Mouse (Mus musculus) myocyte (in vitro differentiated cells): Measurements from ENCODE around the gene Rnaset2b. TPM values are rescaled to one million over a fixed set of nuclear protein-coding genes. Genes with fewer than 3 reads are reported as not detected.
"Not testable (repeated sequence)": the region's sequence is repeated elsewhere in the genome, so short reads cannot be mapped to it uniquely, and the experiment has no call there.

Source experiments
- H3K27me3 ChIP-seq: one replicate; pipeline ENCODE4 v1.6.1; 2011; ENCODE audit not compliant: control insufficient read depth, insufficient read depth, insufficient read length
- H3K36me3 ChIP-seq: one replicate; pipeline ENCODE4 v1.6.1; 2011; ENCODE audit not compliant: control insufficient read depth, insufficient read depth
- H3K4me2 ChIP-seq: one replicate; pipeline ENCODE4 v1.6.1; 2011; ENCODE audit warnings: low read depth, control low read depth
- H3K4me3 ChIP-seq: one replicate; pipeline ENCODE4 v1.5.1; 2011; ENCODE audit warnings: mild to moderate bottlenecking, control low read depth, moderate library complexity
- H3K79me2 ChIP-seq: one replicate; pipeline ENCODE4 v1.6.1; 2011; ENCODE audit not compliant: control insufficient read depth, insufficient read depth
- H3ac ChIP-seq: one replicate; pipeline ENCODE4 v1.6.1; 2011; ENCODE audit not compliant: control insufficient read depth, insufficient read length
- polyA plus RNA-seq: library from polyadenylated mRNA; unstranded; fragments of >200 nt; fragmentation: generic; extraction: Trizol; gene quantifications from one replicate; pipeline ENCODE4 v1.2.1, GENCODE M21; 2012; ENCODE audit warnings: missing spikeins

Rnaset2b gene
- polyA plus RNA-seq, 1 experiment, result 194 TPM

GRCm38 (mm10) chr17:6962339-6962738 lies 8.1 kb upstream of the Rnaset2b start:
- H3ac ChIP-seq, H3K27me3 ChIP-seq, H3K79me2 ChIP-seq, H3K4me2 ChIP-seq, H3K4me3 ChIP-seq, H3K36me3 ChIP-seq: not testable (repeated sequence)

DNA sequence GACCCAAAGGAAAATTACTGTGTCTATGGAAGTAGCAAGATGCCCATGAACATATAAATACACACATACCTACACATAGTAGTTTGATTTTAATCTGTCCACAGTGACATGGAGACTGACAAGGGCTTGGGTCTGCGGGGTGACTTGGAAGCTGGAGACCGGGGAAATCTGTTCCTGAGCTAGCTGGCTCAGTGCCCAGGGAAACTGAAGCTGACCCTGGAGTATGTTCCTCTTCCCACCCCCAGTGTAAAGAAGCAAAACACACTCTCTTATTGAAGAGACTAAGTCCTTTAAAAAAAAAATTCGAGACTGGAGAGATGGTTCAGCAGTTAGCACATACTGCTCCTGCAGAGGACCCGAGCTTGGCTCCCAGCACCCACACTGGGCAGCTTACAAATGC lies 7.5 kb upstream of the Rnaset2b start:
- H3K27me3 ChIP-seq, H3K79me2 ChIP-seq, H3K4me2 ChIP-seq, H3K4me3 ChIP-seq, H3K36me3 ChIP-seq, H3ac ChIP-seq: not testable (repeated sequence)

DNA sequence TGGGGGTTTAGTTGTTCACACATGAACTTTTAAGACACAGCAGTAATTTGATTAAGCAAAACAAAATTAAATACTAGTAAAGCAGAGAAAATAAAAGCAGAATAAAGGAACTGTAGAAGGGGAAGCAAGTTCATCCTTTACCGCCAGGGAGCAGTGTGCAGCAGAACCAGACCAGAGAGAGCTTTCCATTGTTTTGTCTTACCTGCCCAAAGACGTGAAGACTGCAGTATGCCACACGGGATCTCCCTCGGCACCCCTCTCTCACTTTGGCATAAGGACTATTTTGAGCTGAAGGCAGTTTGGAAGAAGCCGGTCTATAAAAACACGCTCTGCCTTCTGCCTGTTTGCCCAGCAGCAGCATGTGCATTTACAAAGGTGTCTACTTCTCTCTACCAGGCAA lies 5.1 kb upstream of the Rnaset2b start:
- not testable (repeated sequence) for H3K4me2 ChIP-seq, H3K79me2 ChIP-seq, H3K36me3 ChIP-seq, H3K4me3 ChIP-seq, H3ac ChIP-seq, H3K27me3 ChIP-seq

- not testable (repeated sequence) for H3K36me3 ChIP-seq, H3K4me3 ChIP-seq, H3K4me2 ChIP-seq, H3ac ChIP-seq, H3K27me3 ChIP-seq, H3K79me2 ChIP-seq
Observed at GRCm38 (mm10) chr17:6967673-6968072, 2.8 kb upstream of the Rnaset2b start.

DNA sequence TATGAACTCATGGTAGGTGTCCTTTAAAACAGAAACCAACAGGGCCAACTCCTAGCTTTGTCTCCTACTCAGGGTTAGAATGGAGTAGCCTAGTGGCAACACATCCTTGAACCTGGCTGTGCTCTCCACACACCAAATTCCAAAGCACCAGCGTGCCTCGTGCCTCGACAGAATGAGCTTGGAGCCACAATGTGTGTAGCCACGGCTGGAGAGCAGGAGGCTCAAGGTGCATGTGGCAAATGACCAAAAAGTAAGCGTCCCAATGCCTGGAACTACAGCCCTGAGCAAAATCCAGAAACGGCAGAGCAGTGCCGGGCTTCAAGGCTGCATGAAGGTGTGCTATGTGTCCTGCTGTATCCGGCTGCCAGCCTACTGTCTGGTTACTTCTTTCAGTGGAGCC lies 804 bp downstream of the Rnaset2b start:
- not testable (repeated sequence) for H3K27me3 ChIP-seq

GRCm38 (mm10) chr17:6972836-6973396 lies 2.5 kb downstream of the Rnaset2b start:
- H3K4me3 ChIP-seq, H3K27me3 ChIP-seq, H3K4me2 ChIP-seq, H3K79me2 ChIP-seq, H3K36me3 ChIP-seq, H3ac ChIP-seq: not testable (repeated sequence)

More for the DNA sequence above, 804 bp downstream of the Rnaset2b start:
- H3K79me2 ChIP-seq, H3ac ChIP-seq, H3K4me2 ChIP-seq, H3K36me3 ChIP-seq, H3K4me3 ChIP-seq: not testable (repeated sequence)

- H3K36me3 ChIP-seq, result not testable (repeated sequence)
Observed at GRCm38 (mm10) chr17:6974985-6975384, 4.6 kb downstream of the Rnaset2b start.

GRCm38 (mm10) chr17:6978287-6979248 lies 8.1 kb downstream of the Rnaset2b start, which contains the start of gene Gm49721:
Gm49721 (plus strand) TSS chr17:6978904.
- H3K4me2 ChIP-seq, H3K27me3 ChIP-seq, H3K79me2 ChIP-seq, H3ac ChIP-seq, H3K36me3 ChIP-seq: not testable (repeated sequence)
- H3K4me3 ChIP-seq, result peak within 1 kb of the TSS; percentile 20

More at GRCm38 (mm10) chr17:6974985-6975384, 4.6 kb downstream of the Rnaset2b start:
- H3ac ChIP-seq, H3K27me3 ChIP-seq, H3K4me2 ChIP-seq, H3K79me2 ChIP-seq, H3K4me3 ChIP-seq: not testable (repeated sequence)

GRCm38 (mm10) chr17:6979380-6979779 lies 8.9 kb downstream of the Rnaset2b start:
- peak overlapping the region; percentile 20 for H3K4me3 ChIP-seq
- H3ac ChIP-seq, result not testable (repeated sequence)

GRCm38 (mm10) chr17:6980144-6980543 lies 9.7 kb downstream of the Rnaset2b start:
- H3K36me3 ChIP-seq, H3K27me3 ChIP-seq, H3K79me2 ChIP-seq, H3ac ChIP-seq: not testable (repeated sequence)
- H3K4me3 ChIP-seq, result peak overlapping the region; percentile 20
- peak overlapping the region; percentile 20 for H3K4me2 ChIP-seq

More at GRCm38 (mm10) chr17:6979380-6979779, 8.9 kb downstream of the Rnaset2b start:
- H3K4me2 ChIP-seq, H3K27me3 ChIP-seq, H3K79me2 ChIP-seq, H3K36me3 ChIP-seq: not testable (repeated sequence)

- not testable (repeated sequence) for H3K4me2 ChIP-seq, H3K4me3 ChIP-seq, H3K27me3 ChIP-seq, H3ac ChIP-seq, H3K36me3 ChIP-seq, H3K79me2 ChIP-seq
Observed at GRCm38 (mm10) chr17:6986118-6986517, 15.7 kb downstream of the Rnaset2b start.

- not testable (repeated sequence) for H3K79me2 ChIP-seq, H3K27me3 ChIP-seq, H3K36me3 ChIP-seq, H3ac ChIP-seq, H3K4me2 ChIP-seq, H3K4me3 ChIP-seq
Observed at GRCm38 (mm10) chr17:6995504-6995903, 25.1 kb downstream of the Rnaset2b start.

DNA sequence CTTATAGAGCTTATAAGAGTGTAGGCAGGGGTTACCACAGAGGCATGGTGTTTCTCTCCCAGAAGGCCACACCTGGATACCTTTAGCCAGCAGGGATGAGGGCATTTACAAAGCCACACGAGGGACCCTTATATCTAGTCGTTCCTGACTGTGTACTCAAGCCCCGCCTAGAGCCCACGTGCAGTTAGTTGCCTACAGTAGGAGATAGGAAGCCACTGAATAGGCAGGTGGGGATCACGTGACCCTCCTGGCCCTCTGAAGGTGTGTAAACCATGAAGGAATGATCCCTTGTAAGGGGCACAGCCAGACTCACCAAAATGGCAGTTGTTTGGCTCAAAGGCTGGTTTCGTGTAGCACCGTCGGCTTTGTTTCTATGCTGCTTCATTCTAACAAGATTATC lies 26.4 kb downstream of the Rnaset2b start:
- not testable (repeated sequence) for H3K79me2 ChIP-seq, H3K4me2 ChIP-seq, H3K4me3 ChIP-seq, H3ac ChIP-seq, H3K27me3 ChIP-seq, H3K36me3 ChIP-seq
